Mouse (Mus musculus): ENCODE results near the gene Rhno1. TPM values are rescaled to one million over a fixed set of nuclear protein-coding genes. Genes with fewer than 3 reads are reported as not detected.

The Rhno1 gene
- total RNA-seq, 4 experiments from 2014 or later, result 16.5 to 21.4 (median 16.9) TPM

DNA sequence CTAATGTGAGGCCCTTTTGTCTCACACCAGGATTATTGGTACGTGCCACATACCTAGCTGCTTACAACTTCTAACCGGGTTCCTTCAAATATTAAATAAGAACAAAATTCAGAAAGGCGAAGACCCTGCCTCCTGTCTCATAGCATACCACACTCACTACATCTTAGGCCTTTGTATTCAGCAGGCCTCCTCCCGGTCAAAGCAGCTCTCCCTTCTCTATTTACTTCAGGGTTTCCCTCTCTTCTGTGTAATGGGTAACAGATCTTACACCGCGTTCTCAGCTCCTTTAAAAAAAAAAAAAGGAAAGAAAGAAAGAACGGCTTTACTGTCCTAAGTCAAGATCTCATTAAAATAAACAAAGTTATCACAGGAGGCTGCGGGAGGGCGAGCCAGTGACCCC, 810 bp downstream of the Rhno1 start:
- no peak for DNase-seq

DNA sequence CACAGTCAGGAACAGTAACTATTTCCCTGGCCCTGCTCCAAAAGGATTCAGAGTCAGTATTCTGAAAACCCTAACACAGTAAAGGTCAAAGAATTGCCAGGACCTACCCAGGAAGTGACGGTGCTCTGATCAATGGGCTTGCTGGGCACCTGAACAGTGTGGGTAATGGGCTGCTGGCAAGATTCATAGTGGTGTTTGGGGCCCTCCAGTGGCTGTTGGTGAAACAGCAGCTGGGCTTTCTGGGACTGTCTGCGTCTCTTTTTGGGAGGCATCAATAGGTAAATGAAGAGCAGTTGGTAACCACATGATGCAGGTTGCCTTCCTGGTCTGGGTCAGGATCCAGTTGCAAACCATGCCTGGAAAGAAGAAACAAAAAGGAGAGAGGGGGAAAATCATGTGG, 3.7 kb downstream of the Rhno1 start:
- peak; percentile 41 for DNase-seq

DNA sequence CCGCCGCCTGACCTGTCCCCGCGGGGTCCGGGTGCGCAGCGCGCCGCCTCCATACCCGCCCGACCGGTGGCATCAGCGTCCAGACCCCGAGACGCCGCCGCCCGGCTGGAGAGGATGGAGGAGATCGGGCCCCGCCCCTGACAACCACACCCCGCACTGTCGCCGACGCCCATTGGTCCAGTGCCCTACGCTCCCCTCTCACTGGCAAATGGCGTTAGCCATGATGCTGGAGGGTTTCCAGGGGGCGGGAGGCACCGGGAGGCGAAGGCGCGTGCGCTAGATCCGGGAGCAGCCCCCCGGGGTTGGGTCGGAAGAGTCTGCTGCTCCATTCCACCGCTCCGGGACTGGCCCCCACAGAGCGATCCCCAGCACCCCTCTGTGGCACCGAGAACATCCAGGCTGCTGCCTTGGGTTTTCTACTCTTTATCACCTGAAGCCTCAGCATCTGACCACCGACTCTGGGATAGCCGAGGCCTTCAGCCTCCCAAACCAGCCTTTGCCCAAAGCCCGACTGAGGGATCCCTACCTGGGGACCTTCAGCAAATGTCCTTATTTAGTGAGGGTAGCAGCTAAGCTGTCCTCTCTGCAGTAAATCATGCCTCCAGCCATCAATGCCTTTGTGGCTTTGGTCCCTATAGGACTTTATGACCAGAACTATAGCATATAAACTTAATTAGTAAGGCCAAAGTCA, 6.8 kb downstream of the Rhno1 start, which contains the start of gene Tulp3:
Gene Tulp3 (minus strand): TSS at position 126 of the 691 bp plus-strand sequence.
- peak; percentile 94 for DNase-seq

DNA sequence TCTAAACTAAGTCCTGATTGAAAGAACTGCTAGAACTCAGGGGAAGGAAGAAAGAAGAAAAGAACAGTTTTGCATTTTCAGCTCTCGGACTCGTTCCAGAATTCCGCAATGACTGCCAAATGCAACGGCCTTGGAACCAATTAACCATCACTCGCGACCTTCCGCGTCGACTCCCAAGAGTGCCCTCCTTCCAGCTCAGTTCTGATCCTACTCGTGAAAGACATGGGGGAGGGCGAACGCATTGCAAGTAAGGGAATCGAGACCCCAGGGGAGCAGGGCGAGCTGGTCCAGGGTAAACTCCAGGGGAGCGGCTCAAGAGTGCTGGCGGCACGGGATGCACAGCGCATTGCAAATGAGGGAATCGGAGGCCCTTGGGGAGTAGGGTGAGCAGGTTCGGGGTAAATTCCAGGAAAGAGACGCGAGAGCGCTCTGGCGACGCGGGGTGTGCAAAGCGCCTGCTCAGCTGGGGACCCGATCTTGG, 7.5 kb downstream of the Rhno1 start:
- DNase-seq, result peak; percentile 71

DNA sequence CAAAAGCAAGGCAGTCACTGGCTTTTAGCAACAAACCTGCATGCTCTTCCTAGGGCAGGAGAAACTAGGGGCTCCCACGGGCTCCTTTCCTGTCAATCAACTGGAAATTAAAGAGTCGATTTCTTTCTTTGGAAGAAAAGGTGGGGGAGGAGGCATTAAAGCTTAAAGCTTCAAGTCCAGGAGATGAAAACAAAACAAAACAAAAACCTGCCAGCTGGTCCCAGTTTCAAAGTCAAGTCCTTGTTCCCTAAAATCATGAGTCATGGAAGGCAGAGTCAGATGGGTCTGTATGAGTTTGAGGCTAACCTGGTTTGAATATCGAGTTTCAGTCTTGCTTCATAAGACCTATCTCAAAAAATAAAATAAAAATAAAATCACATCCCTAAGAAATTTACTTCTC, 8.6 kb downstream of the Rhno1 start:
- no peak for DNase-seq

DNA sequence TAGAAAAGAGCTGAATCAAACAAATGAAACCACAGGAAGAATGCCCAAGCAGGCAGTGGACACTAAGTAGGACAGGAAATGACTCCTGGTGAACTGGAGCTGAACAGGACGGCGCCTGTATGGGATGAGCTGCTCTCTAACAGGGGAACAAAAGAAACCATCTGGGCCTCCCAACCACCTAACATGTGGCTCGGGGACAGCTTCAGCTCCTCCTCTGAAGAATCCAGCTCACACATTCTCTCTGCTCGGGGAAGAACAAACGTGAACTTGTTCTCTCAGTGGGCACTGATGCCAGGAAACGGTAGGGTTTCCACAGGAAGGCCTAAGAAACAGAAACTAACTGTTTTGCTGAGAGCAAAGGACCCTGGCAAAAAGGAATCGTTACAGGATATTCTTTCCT, 13.0 kb downstream of the Rhno1 start:
- DNase-seq, result no peak

DNA sequence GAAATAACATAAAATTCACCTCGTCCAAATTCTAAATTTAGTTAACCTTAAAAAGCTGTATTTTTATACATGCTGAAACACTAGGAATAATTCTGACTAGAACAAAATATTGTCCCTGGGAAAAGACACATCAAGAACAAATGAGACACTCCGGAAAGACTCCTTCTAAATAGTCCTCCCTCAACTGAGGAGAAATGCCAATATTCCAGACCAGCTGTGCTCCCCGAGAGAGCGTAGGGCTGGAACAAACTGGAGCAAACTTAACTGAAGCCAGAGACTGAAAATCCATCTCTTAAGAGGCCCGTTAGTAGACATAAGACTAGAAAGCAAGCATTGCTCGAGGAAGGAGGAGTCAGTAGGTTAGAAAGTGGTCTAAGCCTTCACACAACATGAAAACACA, 15.9 kb downstream of the Rhno1 start:
- no peak for DNase-seq

DNA sequence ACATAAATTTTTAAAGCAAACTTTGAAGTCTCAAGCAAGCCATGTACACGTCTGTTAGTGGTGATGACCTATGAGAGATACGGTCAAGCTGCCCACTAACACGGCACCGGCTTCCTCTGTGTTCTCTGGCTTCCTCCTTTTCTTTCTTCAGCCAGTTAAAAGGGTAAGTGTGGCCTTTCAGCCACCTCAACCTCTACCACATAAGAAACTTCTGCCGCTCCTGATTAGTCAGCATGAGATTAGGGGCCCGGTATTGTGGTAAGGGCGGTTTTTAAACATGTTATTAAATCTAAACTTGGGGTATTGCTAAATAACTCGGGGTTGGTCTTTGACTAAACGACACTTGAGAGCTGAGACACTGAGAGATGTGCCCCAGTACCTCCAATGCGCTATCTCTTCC, 17.1 kb downstream of the Rhno1 start:
- no peak for DNase-seq

DNA sequence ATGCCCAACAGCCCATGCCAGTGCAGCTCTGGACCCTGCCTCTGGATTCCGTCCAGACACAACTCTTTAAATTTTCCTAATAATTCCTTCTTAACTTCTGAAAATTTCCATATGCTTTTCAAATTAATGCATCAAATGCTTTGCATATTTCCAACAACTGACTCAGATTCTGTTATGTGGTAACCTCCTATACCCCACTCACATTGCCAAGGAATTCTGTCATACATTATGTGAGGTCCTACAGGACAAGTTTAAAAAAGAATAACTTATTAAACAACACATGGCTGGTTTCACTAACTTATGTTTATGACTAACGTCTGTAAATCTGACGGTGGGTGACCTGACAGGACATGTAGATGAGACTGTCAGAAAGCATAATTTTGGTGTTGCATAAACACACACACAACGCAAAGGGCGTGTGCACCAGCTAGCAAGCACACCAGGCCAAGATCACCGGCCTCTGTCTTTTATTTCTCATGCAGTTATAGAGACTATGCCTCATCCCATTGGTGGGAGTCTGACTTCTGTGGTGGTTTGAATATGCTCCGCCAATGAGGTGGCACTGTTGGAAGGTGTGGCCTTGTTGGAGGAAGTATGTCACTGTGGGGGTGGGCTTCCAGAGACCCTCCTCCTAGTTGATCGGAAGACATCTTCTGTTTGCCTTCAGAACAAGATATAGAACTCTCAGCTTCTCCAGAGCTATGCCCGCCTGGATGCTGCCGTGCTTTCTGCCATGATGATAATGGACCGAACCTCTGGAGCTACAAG, 20.6 kb downstream of the Rhno1 start:
- no peak for DNase-seq

DNA sequence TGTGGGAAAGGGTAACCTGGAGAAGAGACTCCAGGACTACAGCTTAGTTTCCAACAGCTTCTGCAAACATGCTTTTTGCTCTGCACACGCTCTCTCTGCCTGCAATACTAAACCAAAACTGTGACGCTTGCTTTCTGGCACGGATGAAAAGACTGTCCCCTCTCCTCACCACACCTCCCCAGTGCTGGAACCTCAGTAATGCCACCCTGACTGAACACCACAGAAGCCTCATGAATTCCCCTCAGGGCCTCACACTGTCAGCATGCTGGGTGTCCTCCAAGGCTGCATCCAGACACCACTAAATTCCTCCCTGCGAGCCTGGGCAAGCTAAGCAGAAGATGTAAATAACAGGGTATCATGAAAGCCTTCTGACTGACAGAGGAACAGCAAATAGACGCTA, 23.8 kb downstream of the Rhno1 start:
- DNase-seq, result no peak

DNA sequence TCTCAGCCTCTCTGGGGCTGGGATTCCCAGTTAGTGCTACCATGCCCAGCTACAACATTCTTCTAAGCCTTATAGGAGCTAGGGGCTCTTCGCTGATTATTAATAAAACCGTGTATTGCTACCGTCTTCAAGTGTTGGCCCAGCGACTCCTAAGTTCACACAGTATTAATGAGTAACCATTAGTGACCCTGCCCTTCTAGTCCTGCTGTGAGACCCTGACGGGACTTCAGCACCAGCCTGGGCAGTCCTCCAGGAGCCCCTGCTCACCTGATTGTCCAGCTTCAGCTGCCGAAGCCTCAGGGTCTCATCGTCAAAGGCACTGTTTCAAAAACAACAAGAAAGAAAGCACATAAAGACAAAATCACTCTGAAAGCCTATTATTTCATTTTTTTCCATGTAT, 25.2 kb downstream of the Rhno1 start:
- DNase-seq, result no peak

DNA sequence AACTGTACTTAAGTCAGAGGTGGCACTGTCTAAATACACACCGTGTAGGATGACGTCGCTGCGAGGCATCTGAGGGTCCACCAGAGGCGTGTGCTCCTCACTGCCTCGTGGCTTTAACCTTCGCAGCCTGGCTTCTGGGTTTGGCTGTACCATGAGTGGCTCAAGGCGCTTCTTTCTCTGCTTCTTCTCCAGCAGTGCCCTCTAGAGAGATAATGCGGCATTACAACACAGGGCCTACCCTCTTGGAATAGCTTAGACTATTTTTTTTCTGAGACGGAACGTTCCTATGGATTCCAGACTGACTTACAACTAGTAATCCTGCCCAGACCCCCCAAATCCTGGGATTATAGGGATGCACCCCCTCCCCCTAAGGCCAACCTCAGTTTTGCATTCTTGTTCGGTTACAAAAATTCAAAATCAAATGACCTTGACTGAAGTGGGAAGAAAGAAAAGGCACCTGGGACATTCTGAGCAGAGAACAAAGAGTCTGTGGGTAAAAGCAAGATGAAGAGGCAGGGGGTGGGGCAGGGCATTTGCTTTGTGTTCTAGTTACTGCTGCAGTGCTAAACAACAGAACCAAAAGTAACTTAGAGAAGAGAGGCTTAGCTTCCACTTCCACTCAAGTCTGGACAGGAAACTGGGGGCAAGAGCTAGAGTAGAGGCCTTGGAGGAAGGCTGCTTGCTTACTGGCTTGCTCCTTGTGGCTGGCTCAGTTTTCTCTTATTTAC, 28.1 kb downstream of the Rhno1 start:
- peak; percentile 34 for DNase-seq

DNA sequence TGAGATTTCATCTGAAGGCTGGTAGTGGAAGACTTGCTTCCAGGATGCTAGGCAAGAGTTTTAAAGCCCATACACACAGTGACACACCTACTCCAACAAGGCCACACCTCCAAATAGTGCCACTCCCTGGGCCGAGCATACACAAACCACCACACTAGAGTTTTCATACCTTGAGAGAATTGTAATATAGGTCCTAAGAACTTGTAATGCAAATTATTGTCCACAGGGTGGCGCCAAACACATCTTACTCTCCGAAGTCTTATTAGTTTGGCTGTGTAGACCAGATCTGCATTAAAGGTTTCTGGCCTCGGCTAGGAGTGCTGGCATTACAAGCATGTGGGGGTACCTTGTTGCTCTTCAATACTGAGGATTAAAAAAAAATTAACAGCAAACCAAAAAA, 44.4 kb downstream of the Rhno1 start:
- DNase-seq, result no peak

DNA sequence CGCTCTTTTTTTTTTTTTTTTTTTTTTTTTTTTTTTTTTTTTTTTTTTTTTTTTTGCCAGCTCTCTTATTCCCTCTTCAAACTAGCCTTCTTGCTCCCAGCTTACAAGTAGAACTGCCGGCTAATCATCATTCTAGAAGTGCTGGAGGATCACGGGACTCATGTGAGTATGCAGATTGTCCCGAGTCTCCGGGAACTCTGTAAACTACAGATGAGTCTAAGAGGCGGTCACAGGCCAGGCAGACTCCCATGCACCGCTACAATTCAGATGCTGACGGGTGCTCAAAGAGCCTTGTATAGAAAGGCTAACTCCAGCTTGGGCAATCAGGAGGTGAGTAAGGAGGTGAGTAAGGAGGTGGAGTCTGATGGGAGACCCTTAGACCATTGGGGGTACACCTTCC, 47.1 kb downstream of the Rhno1 start:
- DNase-seq, result no peak

DNA sequence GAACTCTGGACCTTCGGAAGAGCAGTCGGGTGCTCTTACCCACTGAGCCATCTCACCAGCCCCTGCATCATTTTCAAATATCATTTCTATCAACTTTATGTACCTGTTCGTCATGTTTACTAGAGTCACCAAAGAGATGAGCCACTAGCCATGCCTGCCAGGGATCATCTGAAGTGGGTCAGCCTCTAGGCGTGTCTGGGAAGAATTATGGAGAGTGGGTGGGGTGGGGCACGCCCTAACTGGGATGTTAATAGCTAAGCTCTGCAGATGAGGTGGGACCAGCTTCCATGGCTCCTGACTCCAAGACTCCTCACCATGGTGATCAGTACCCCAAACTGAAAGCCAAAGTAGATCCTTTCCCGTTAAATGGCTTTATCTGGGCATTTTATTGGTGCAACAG, 47.9 kb downstream of the Rhno1 start:
- no peak for DNase-seq

DNA sequence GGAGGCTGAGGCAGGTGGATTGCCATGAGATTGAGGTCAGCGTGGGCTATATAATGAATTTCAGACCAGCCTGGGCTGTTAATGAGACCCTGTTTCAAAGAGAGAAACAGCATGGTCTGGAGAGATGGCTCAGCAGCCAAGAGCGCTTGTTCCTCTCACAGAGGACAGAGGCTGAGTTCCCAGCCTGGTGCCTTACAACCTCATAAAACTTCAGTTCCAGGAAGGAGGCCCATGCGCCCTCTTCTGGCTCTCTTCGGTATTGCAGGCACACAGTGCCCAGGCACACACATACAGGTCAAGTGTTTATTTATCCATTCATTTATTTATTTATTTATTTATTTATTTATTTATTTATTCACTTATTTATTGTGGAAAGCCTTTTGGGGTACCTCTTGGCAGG, 54.4 kb downstream of the Rhno1 start:
- no peak for DNase-seq

Other genes with a start within 250 kb of the Rhno1 start
- 10 to 100 TPM; 47.8 to 65.5 (median 52.4) TPM for gene Tspan9, start 219.3 kb downstream of the Rhno1 start, total RNA-seq (2022)
- 1 to 10 TPM; 1.3 to 4.1 (median 2.6) TPM for gene Tead4, start 62.1 kb downstream of the Rhno1 start, total RNA-seq (2022)
- gene Tulp3, start 7.1 kb downstream of the Rhno1 start, total RNA-seq (2022), result 10 to 100 TPM; 36.4 to 54.3 (median 42.7) TPM
- gene Foxm1, start 56 bp upstream of the Rhno1 start, total RNA-seq (2022), result 1 to 10 TPM; 1.7 to 4.1 (median 3.3) TPM
- gene Tex52, start 12.5 kb upstream of the Rhno1 start, total RNA-seq (2022), result not detected
- not detected for gene Gm44596, start 12.6 kb upstream of the Rhno1 start, total RNA-seq (2022)
- 1 to 10 TPM; 2.5 to 3.0 (median 2.8) TPM for gene Nrip2, start 36.4 kb upstream of the Rhno1 start, total RNA-seq (2022)
- gene Itfg2, start 62.0 kb upstream of the Rhno1 start, total RNA-seq (2022), result 10 to 100 TPM; 27.1 to 38.6 (median 34.9) TPM
- 100 to 1,000 TPM; 186 to 394 (median 267) TPM for gene Fkbp4, start 75.8 kb upstream of the Rhno1 start, total RNA-seq (2022)
- 1 to 10 TPM in 1 of 4 experiments, under 1 TPM in 2, not detected in 1; 0.14 to 1.8 (median 0.73) TPM for gene Pzp, start 163.8 kb upstream of the Rhno1 start, total RNA-seq (2022)
- not detected for gene A2ml1, start 218.7 kb upstream of the Rhno1 start, total RNA-seq (2022)